Mouse (Mus musculus): ENCODE data around the gene Gga1.

- no peak for TF ChIP-seq POLR2A (IDR thresholded peaks at IDR 0.05; ENCODE audit: control insufficient read depth, low read depth, low read length)
- TF ChIP-seq CTCF (IDR thresholded peaks at IDR 0.05; ENCODE audit: control insufficient read depth, insufficient read depth, insufficient replicate concordance, low read depth, low read length), result no peak
These were observed 18.8 kb downstream of the Gga1 start for GRCm38 (mm10) chr15:78895741-78896140.

Measured in testis, adult 2 months (tissue).